Mouse (Mus musculus): ENCODE data around the gene Clcn1. TPM values are rescaled to one million over a fixed set of nuclear protein-coding genes. Genes with fewer than 3 reads are reported as not detected.
A peak's percentile ranks its signal among the peaks of the same experiment; 100 is the strongest.

Gene Clcn1
- polyA plus RNA-seq, 1 experiment from 2014 or later, result 1.2 TPM

GRCm38 (mm10) chr6:42339981-42340380 is 53.5 kb downstream of the Clcn1 start:
- no peak for ATAC-seq (ENCODE audit: low FRiP score)
- H3K9ac ChIP-seq (replicated peaks), result no peak overlapping the region
- WGBS, result 82% methylated on average over 5 of the region's 5 CpGs

GRCm38 (mm10) chr6:42342171-42342570 is 55.7 kb downstream of the Clcn1 start:
- WGBS, result 89% methylated on average over 1 of the region's 1 CpGs
- Histone ChIP-seq H3K27ac (replicated peaks) (no peak overlapping the region), H3K4me3 (replicated peaks) (no peak overlapping the region), H3K36me3 (no peaks in the 10 kb centered on the region), H3K27me3 (replicated peaks) (no peaks in the 10 kb centered on the region), H3K4me2 (no peak overlapping the region), H3K9ac (replicated peaks) (no peak overlapping the region), H3K9me3 (replicated peaks) (no peaks in the 10 kb centered on the region), H3K4me1 (no peaks in the 10 kb centered on the region)
- ATAC-seq (ENCODE audit: low FRiP score), result no peak

More at GRCm38 (mm10) chr6:42339981-42340380, 53.5 kb downstream of the Clcn1 start:
- Histone ChIP-seq H3K27me3 (replicated peaks) (no peaks in the 10 kb centered on the region), H3K4me2 (no peak overlapping the region), H3K27ac (replicated peaks) (no peak overlapping the region), H3K36me3 (no peaks in the 10 kb centered on the region), H3K9me3 (replicated peaks) (no peaks in the 10 kb centered on the region), H3K4me3 (replicated peaks) (no peak overlapping the region), H3K4me1 (no peaks in the 10 kb centered on the region)

- no peak overlapping the region for H3K4me2 ChIP-seq
- ATAC-seq (ENCODE audit: low FRiP score), result no peak
- 84% methylated on average over 9 of the region's 9 CpGs for WGBS
- no peaks in the 10 kb centered on the region for H3K9me3 ChIP-seq (replicated peaks)
- no peak overlapping the region for H3K9ac ChIP-seq (replicated peaks)
- H3K27ac ChIP-seq (replicated peaks), result no peak overlapping the region
- H3K36me3 ChIP-seq, result no peaks in the 10 kb centered on the region
- no peak overlapping the region for H3K4me3 ChIP-seq (replicated peaks)
- H3K27me3 ChIP-seq (replicated peaks), result no peaks in the 10 kb centered on the region
- peaks cover 4% of the 10 kb centered on the region for H3K4me1 ChIP-seq
These were observed 57.1 kb downstream of the Clcn1 start for GRCm38 (mm10) chr6:42343361-42344120.

GRCm38 (mm10) chr6:42344255-42344654 is 57.8 kb downstream of the Clcn1 start:
- Histone ChIP-seq H3K4me3 (replicated peaks) (no peak overlapping the region), H3K27me3 (replicated peaks) (no peaks in the 10 kb centered on the region), H3K9me3 (replicated peaks) (no peaks in the 10 kb centered on the region), H3K4me2 (no peak overlapping the region), H3K36me3 (no peaks in the 10 kb centered on the region), H3K9ac (replicated peaks) (no peak overlapping the region), H3K27ac (replicated peaks) (no peak overlapping the region), H3K4me1 (peaks cover 11% of the 10 kb centered on the region)
- 89% methylated on average over 1 of the region's 1 CpGs for WGBS
- ATAC-seq (ENCODE audit: low FRiP score), result no peak

GRCm38 (mm10) chr6:42348281-42349005 is 62.0 kb downstream of the Clcn1 start:
- no peaks in the 10 kb centered on the region for H3K9me3 ChIP-seq (replicated peaks)
- ATAC-seq (ENCODE audit: low FRiP score), result no peak
- H3K27me3 ChIP-seq (replicated peaks), result no peaks in the 10 kb centered on the region
- peak overlapping the region; percentile 61; the same call in 1 of the 2 replicates for H3K4me3 ChIP-seq (replicated peaks)
- peaks cover 40% of the 10 kb centered on the region for H3K4me1 ChIP-seq
- WGBS, result 39% methylated on average over 12 of the region's 12 CpGs
- no peak overlapping the region for H3K9ac ChIP-seq (replicated peaks)
- peaks cover 10% of the 10 kb centered on the region; the same call in 1 of the 2 replicates for H3K36me3 ChIP-seq
- peak overlapping the region; percentile 77 for H3K4me2 ChIP-seq
- 0 out of 2 replicates have a peak overlapping the region, but pooled peaks have one; percentile 88 for H3K27ac ChIP-seq (replicated peaks)

- peak overlapping the region; percentile 61 for H3K4me3 ChIP-seq (replicated peaks)
- under 1% methylated on average over 11 of the region's 11 CpGs for WGBS
These were observed 62.5 kb downstream of the Clcn1 start for GRCm38 (mm10) chr6:42349006-42349425.

GRCm38 (mm10) chr6:42349426-42350020 is 63.0 kb downstream of the Clcn1 start, which contains the start of gene Zyx:
Gene Zyx (plus strand): TSS chr6:42349630.
- H3K4me1 ChIP-seq, result peaks cover 49% of the 10 kb centered on the region
- WGBS, result 0% methylated on average over 29 of the region's 36 CpGs
- H3K36me3 ChIP-seq, result peaks cover 10% of the 10 kb centered on the region; the same call in 1 of the 2 replicates
- H3K4me2 ChIP-seq, result peak within 1 kb of the TSS; percentile 77
- H3K27me3 ChIP-seq (replicated peaks), result no peaks in the 10 kb centered on the region
- peak within 1 kb of the TSS; percentile 61 for H3K4me3 ChIP-seq (replicated peaks)
- H3K9me3 ChIP-seq (replicated peaks), result no peaks in the 10 kb centered on the region
- peak within 1 kb of the TSS; percentile 86 for H3K9ac ChIP-seq (replicated peaks)
- H3K27ac ChIP-seq (replicated peaks), result peak within 1 kb of the TSS; percentile 88
- ATAC-seq (ENCODE audit: low FRiP score), result peak; percentile 93

More at GRCm38 (mm10) chr6:42349006-42349425, 62.5 kb downstream of the Clcn1 start:
- Histone ChIP-seq H3K27me3 (replicated peaks) (no peaks in the 10 kb centered on the region), H3K9me3 (replicated peaks) (no peaks in the 10 kb centered on the region), H3K36me3 (peaks cover 10% of the 10 kb centered on the region; the same call in 1 of the 2 replicates), H3K9ac (replicated peaks) (peak overlapping the region; percentile 86), H3K4me1 (peaks cover 44% of the 10 kb centered on the region), H3K4me2 (peak overlapping the region; percentile 77), H3K27ac (replicated peaks) (peak overlapping the region; percentile 88)
- ATAC-seq (ENCODE audit: low FRiP score), result peak; percentile 29

- H3K27ac ChIP-seq (replicated peaks), result peak overlapping the region; percentile 88
- H3K4me2 ChIP-seq, result peak overlapping the region; percentile 77
- H3K9me3 ChIP-seq (replicated peaks), result no peaks in the 10 kb centered on the region
- ATAC-seq (ENCODE audit: low FRiP score), result peak; percentile 61
- under 1% methylated on average over 72 of the region's 72 CpGs for whole genome bisulfite sequencing
- peak overlapping the region; percentile 61 for H3K4me3 ChIP-seq (replicated peaks)
- peaks cover 10% of the 10 kb centered on the region; the same call in 1 of the 2 replicates for H3K36me3 ChIP-seq
- H3K27me3 ChIP-seq (replicated peaks), result no peaks in the 10 kb centered on the region
- peaks cover 52% of the 10 kb centered on the region for H3K4me1 ChIP-seq
- H3K9ac ChIP-seq (replicated peaks), result peak overlapping the region; percentile 86
These were observed 63.8 kb downstream of the Clcn1 start for GRCm38 (mm10) chr6:42350021-42350967.

GRCm38 (mm10) chr6:42350968-42351775 is 64.7 kb downstream of the Clcn1 start:
- no peak for ATAC-seq (ENCODE audit: low FRiP score)
- Histone ChIP-seq H3K4me3 (replicated peaks) (peak overlapping the region; percentile 61), H3K9me3 (replicated peaks) (no peaks in the 10 kb centered on the region), H3K9ac (replicated peaks) (peak overlapping the region; percentile 86), H3K27ac (replicated peaks) (no peak overlapping the region), H3K36me3 (peaks cover 17% of the 10 kb centered on the region), H3K4me2 (peak overlapping the region; percentile 77), H3K27me3 (replicated peaks) (no peaks in the 10 kb centered on the region), H3K4me1 (peaks cover 52% of the 10 kb centered on the region)
- 41% methylated on average over 13 of the region's 13 CpGs for WGBS

Measured in neural tube, embryonic 15.5 days (tissue).